Mouse (Mus musculus) neural tube, embryonic 14.5 days (tissue): ENCODE data around the gene Sorcs1. TPM values are rescaled to one million over a fixed set of nuclear protein-coding genes. Genes with fewer than 3 reads are reported as not detected.

Source experiments
- ATAC-seq: fragments of 200-750 bp; cut with Nextera tagmentation; 2 replicates; pipeline ENCODE4 v1.8.0; 2017; ENCODE audit warnings: low read depth, mild to moderate bottlenecking, moderate TSS enrichment, moderate library complexity
- H3K27ac ChIP-seq: fragments of 300-500 bp; sonication (generic); 2 replicates; pipeline ENCODE4 v1.5.1; 2014; ENCODE audit warnings: low read depth, mild to moderate bottlenecking, control low read depth, low read length, moderate library complexity, mixed read lengths
- H3K27me3 ChIP-seq: fragments of 300-500 bp; sonication (generic); 2 replicates; pipeline ENCODE4 v1.6.1; 2014; ENCODE audit warnings: low read length; ENCODE audit not compliant: control insufficient read depth, insufficient read depth
- H3K36me3 ChIP-seq: fragments of 300-500 bp; sonication (generic); 2 replicates; pipeline ENCODE4 v1.6.1; 2014; ENCODE audit warnings: low read length, mixed read lengths; ENCODE audit not compliant: control insufficient read depth, insufficient read depth
- H3K4me1 ChIP-seq: fragments of 300-500 bp; sonication (generic); 2 replicates; pipeline ENCODE4 v1.6.1; 2014; ENCODE audit warnings: low read length; ENCODE audit not compliant: control insufficient read depth, insufficient read depth
- H3K4me2 ChIP-seq: fragments of 300-500 bp; sonication (generic); 2 replicates; pipeline ENCODE4 v1.6.1; 2014; ENCODE audit warnings: mild to moderate bottlenecking, low read depth, low read length, control low read depth
- H3K4me3 ChIP-seq: fragments of 300-500 bp; sonication (generic); 2 replicates; pipeline ENCODE4 v1.5.1; 2014; ENCODE audit warnings: low read depth, low read length, control low read depth, mixed read lengths
- H3K9ac ChIP-seq: fragments of 300-500 bp; sonication (generic); replicated peaks from 2 replicates; pipeline ENCODE4 v1.6.1; 2014; ENCODE audit warnings: low read depth, mild to moderate bottlenecking, control low read depth, low read length, mixed read lengths
- H3K9me3 ChIP-seq: fragments of 300-500 bp; sonication (generic); 2 replicates; pipeline ENCODE4 v1.6.1; 2016; ENCODE audit warnings: low read length; ENCODE audit not compliant: control insufficient read depth
- WGBS: fragments of 180-500 bp; shearing (Covaris S2); extraction: QIAGEN DNeasy Blood & Tissue Kit; methylation state at CpG from one replicate; pipeline ENCODE4 v1.1.7; 2014; 5-methylcytosine and 5-hydroxymethylcytosine counted together
- polyA plus RNA-seq: library from polyadenylated mRNA; unstranded; fragments of >200 nt; fragmentation: Nextera tagmentation; extraction: Ambion mirVana; gene quantifications from 2 replicates; pipeline ENCODE4 v1.2.1, GENCODE M21; 2014

Gene Sorcs1
- polyA plus RNA-seq, 1 experiment from 2014 or later, result 17.9 TPM

GRCm38 (mm10) chr19:50362655-50363500, 315.6 kb downstream of the Sorcs1 start:
- H3K9me3 ChIP-seq, result no peaks in the 10 kb centered on the region
- H3K4me2 ChIP-seq, result no peak overlapping the region
- no peak overlapping the region for H3K4me3 ChIP-seq
- WGBS, result 13% methylated on average over 9 of the region's 9 CpGs
- ATAC-seq, result no peak
- no peaks in the 10 kb centered on the region for H3K4me1 ChIP-seq
- H3K27ac ChIP-seq, result no peak overlapping the region
- no peaks in the 10 kb centered on the region for H3K36me3 ChIP-seq
- no peak overlapping the region for H3K9ac ChIP-seq
- no peaks in the 10 kb centered on the region for H3K27me3 ChIP-seq

- H3K27ac ChIP-seq, result no peak overlapping the region
- H3K4me2 ChIP-seq, result no peak overlapping the region
- no peak for ATAC-seq
- H3K9me3 ChIP-seq, result no peaks in the 10 kb centered on the region
- H3K4me3 ChIP-seq, result no peak overlapping the region
- no peaks in the 10 kb centered on the region for H3K27me3 ChIP-seq
- H3K36me3 ChIP-seq, result no peaks in the 10 kb centered on the region
- H3K4me1 ChIP-seq, result no peaks in the 10 kb centered on the region
- H3K9ac ChIP-seq, result no peak overlapping the region
- 19% methylated on average over 2 of the region's 2 CpGs for WGBS
These were observed 319.9 kb downstream of the Sorcs1 start for GRCm38 (mm10) chr19:50358561-50358960.

- Histone ChIP-seq H3K9me3 (no peaks in the 10 kb centered on the region), H3K9ac (no peak overlapping the region), H3K27me3 (no peaks in the 10 kb centered on the region), H3K4me2 (no peak overlapping the region), H3K27ac (no peak overlapping the region), H3K4me3 (no peak overlapping the region), H3K36me3 (no peaks in the 10 kb centered on the region), H3K4me1 (no peaks in the 10 kb centered on the region)
- WGBS, result 88% methylated on average over 8 of the region's 8 CpGs
- ATAC-seq, result no peak
These were observed 339.2 kb downstream of the Sorcs1 start for GRCm38 (mm10) chr19:50339211-50339610.

- Histone ChIP-seq H3K36me3 (no peaks in the 10 kb centered on the region), H3K4me3 (no peak overlapping the region), H3K9ac (no peak overlapping the region), H3K4me2 (no peak overlapping the region), H3K27me3 (no peaks in the 10 kb centered on the region), H3K9me3 (no peaks in the 10 kb centered on the region), H3K27ac (no peak overlapping the region), H3K4me1 (no peaks in the 10 kb centered on the region)
- WGBS, result 87% methylated on average over 3 of the region's 3 CpGs
- ATAC-seq, result no peak
These were observed 341.7 kb downstream of the Sorcs1 start for GRCm38 (mm10) chr19:50336751-50337150.

- Histone ChIP-seq H3K4me2 (no peak overlapping the region), H3K9me3 (no peaks in the 10 kb centered on the region), H3K36me3 (no peaks in the 10 kb centered on the region), H3K4me3 (no peak overlapping the region), H3K27ac (no peak overlapping the region), H3K27me3 (no peaks in the 10 kb centered on the region), H3K9ac (no peak overlapping the region), H3K4me1 (no peaks in the 10 kb centered on the region)
- no peak for ATAC-seq
- WGBS, result 85% methylated on average over 3 of the region's 3 CpGs
These were observed 347.3 kb downstream of the Sorcs1 start for GRCm38 (mm10) chr19:50331136-50331535.

GRCm38 (mm10) chr19:50327804-50328203, 350.6 kb downstream of the Sorcs1 start:
- H3K27me3 ChIP-seq, result no peaks in the 10 kb centered on the region
- 90% methylated on average over 8 of the region's 8 CpGs for WGBS
- no peak overlapping the region for H3K27ac ChIP-seq
- H3K9me3 ChIP-seq, result no peaks in the 10 kb centered on the region
- no peaks in the 10 kb centered on the region for H3K36me3 ChIP-seq
- no peak overlapping the region for H3K4me3 ChIP-seq
- no peak overlapping the region for H3K4me2 ChIP-seq
- ATAC-seq, result no peak
- H3K4me1 ChIP-seq, result no peaks in the 10 kb centered on the region
- H3K9ac ChIP-seq, result no peak overlapping the region

- WGBS, result 58% methylated on average over 3 of the region's 3 CpGs
- Histone ChIP-seq H3K36me3 (no peaks in the 10 kb centered on the region), H3K9ac (no peak overlapping the region), H3K27ac (no peak overlapping the region), H3K4me3 (no peak overlapping the region), H3K9me3 (no peaks in the 10 kb centered on the region), H3K27me3 (no peaks in the 10 kb centered on the region), H3K4me2 (no peak overlapping the region), H3K4me1 (no peaks in the 10 kb centered on the region)
- no peak for ATAC-seq
These were observed 352.3 kb downstream of the Sorcs1 start for GRCm38 (mm10) chr19:50326151-50326550.

GRCm38 (mm10) chr19:50325686-50326085, 352.8 kb downstream of the Sorcs1 start:
- Histone ChIP-seq H3K27ac (no peak overlapping the region), H3K4me1 (no peaks in the 10 kb centered on the region), H3K4me2 (no peak overlapping the region), H3K4me3 (no peak overlapping the region), H3K36me3 (no peaks in the 10 kb centered on the region), H3K27me3 (no peaks in the 10 kb centered on the region), H3K9ac (no peak overlapping the region), H3K9me3 (no peaks in the 10 kb centered on the region)
- WGBS, result 87% methylated on average over 10 of the region's 10 CpGs
- ATAC-seq, result no peak

GRCm38 (mm10) chr19:50307046-50307445, 371.4 kb downstream of the Sorcs1 start:
- WGBS, result 75% methylated on average over 2 of the region's 2 CpGs
- H3K27ac ChIP-seq, result no peak overlapping the region
- H3K4me2 ChIP-seq, result no peak overlapping the region
- no peaks in the 10 kb centered on the region for H3K4me1 ChIP-seq
- no peaks in the 10 kb centered on the region for H3K36me3 ChIP-seq
- no peak overlapping the region for H3K9ac ChIP-seq
- no peaks in the 10 kb centered on the region for H3K9me3 ChIP-seq
- no peaks in the 10 kb centered on the region for H3K27me3 ChIP-seq
- no peak for ATAC-seq
- no peak overlapping the region for H3K4me3 ChIP-seq
